Mouse (Mus musculus): ENCODE data around the gene Gm20715.
"Not testable (repeated sequence)": the region's sequence is repeated elsewhere in the genome, so short reads cannot be mapped to it uniquely, and the experiment has no call there.

Gm20715 gene

GRCm38 (mm10) chr7:6410043-6410442 lies at the start of gene Gm20715:
Gene Gm20715, plus strand, starts transcription at chr7:6410277.
- peak; percentile 50 to 61 for DNase-seq (ENCODE audit: low read depth in 1 of 2, low spot score in 2 of 2)

DNA sequence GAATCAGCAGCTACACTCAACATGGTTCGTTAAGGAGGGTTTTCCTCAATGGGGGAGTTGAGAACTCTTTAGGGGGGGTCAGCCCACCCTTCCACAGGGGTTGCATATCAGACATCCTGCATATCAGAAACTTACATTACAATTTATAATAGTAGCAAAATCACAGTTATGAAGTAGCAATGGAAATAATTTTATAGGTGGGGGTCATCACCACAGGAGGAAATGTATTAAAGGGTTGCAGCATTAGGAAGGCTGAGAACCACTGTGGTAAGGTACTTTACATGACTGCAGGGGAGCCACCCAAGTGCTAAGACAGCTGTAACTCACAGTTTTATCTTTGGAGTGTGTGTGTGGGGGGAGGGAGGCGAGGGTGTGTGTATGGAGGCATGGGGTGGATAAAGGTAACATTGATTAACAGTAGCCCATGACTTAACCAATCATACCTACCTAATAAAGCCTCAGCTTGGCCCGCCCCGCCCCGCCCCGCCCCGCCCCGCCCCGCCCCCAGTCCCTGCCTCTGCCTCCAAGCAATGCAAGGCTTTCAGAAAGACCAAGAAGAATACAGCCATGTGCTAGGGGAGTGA lies 49.5 kb upstream of the Gm20715 start:
- no peak for DNase-seq (ENCODE audit: low read depth in 1 of 2, low spot score in 2 of 2)

GRCm38 (mm10) chr7:6361756-6362155 lies 48.3 kb upstream of the Gm20715 start:
- no peak for DNase-seq (ENCODE audit: low read depth in 1 of 2, low spot score in 2 of 2)

- peak; percentile 93 to 97 for DNase-seq (ENCODE audit: low read depth in 1 of 2, low spot score in 2 of 2)
These were observed 47.6 kb upstream of the Gm20715 start for GRCm38 (mm10) chr7:6362268-6363046.

DNA sequence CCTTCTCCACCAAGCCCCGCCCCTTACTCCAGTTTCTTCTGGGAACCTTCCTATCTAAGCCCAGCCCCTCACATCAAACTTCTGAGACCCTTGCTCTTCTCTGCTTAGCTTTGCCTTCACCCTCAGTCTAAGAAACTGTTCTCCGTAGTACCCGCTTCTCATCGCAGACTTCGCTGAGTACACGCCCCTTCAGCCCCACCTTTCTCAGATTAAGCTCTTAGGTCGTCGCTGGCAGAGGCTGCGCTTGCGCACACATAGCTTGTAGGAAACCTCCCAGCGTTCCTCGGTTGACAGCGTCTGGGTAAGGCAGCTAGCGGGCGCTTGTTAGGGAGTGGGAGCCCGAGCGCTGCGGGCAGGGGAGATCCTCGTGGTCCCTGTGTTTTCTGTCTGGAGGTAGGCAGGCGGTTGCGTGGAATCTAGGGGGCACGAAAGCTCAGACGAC lies 47.0 kb upstream of the Gm20715 start, which contains the start of gene Zfp78:
Zfp78 (plus strand) TSS at position 234 of the 442 bp plus-strand sequence.
- DNase-seq (ENCODE audit: low read depth in 1 of 2, low spot score in 2 of 2): peak in 1 of 2 experiments; percentile 29

DNA sequence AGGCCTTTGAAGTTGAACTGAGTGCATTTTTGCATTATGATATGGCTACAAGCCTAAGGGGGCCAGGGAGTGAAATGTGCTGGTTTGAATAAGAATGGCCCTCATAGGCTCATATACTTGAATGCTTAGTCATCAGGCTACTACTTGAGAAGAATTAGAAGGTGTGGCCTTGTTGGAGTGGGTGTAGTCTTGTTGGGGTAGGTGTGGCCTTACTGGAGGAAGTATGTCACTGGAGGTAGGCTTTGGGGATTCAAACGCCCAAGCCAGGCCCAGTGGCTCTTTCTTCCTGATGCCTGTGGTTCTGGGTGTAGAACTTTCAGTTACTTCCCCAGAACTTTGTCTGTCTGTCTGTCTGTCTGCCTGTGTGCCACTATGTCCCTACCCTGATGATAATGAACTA lies 45.3 kb upstream of the Gm20715 start:
- DNase-seq (ENCODE audit: low read depth in 1 of 2, low spot score in 2 of 2): no peak

DNA sequence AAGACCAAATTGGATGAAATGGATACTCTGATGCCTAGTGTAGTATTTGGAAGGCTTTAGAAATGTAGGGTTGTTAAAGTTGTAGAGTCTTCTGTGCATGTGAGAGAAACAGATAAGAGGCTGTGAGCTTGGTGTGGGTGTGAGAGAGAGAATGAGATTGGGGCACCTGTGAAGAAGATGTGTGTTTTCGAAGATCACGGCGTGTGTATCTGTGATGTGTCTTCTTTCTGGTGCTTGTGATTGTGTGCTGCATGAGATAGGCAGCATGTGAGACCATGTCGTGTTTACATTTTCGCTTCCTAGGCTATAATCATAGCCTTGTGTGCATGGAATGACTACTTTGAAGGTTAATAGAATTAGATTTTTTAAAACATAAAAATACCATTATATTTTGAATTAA lies 42.9 kb upstream of the Gm20715 start:
- DNase-seq (ENCODE audit: low read depth in 1 of 2, low spot score in 2 of 2): no peak

- not testable (repeated sequence) for DNase-seq (ENCODE audit: low read depth in 1 of 2, low spot score in 2 of 2)
These were observed 41.9 kb upstream of the Gm20715 start for GRCm38 (mm10) chr7:6368146-6368545.

DNA sequence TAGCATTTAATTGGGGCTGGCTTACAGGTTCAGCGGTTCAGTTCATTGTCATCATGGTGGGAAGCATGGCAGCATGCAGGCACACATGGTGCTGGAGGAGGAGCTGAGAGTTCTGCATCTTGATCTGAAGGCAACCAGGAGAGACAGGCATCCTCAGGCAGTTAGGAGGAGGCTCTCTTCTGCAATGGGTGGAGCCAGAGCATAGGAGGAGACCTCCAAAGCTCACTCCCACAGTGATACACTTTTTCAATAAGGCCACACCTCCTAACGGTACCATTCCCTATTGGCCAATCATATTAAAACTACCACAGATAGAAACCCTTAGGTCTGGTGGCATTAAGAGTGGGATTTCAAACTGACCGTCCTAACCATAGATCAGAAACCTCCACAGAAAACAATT lies 40.6 kb upstream of the Gm20715 start:
- no peak for DNase-seq (ENCODE audit: low read depth in 1 of 2, low spot score in 2 of 2)

DNA sequence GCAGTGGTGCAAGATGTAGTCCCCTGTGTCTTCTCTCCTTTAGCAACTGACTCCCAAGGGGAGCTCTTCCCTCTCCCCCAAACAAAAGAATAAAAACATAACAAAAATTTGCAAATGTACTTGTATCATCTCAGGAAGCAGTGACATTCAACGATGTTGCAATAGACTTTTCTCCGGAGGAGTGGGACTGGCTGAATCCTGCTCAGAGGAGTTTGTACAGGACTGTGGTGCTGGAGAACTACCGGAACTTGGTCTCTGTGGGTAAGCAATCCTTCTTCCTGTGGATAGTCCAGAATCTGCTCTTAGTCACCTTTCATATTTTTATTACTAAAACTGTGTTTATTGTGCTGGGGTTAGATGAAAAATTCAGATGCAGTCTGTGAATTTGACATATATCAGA lies 37.1 kb upstream of the Gm20715 start:
- no peak for DNase-seq (ENCODE audit: low read depth in 1 of 2, low spot score in 2 of 2)

DNA sequence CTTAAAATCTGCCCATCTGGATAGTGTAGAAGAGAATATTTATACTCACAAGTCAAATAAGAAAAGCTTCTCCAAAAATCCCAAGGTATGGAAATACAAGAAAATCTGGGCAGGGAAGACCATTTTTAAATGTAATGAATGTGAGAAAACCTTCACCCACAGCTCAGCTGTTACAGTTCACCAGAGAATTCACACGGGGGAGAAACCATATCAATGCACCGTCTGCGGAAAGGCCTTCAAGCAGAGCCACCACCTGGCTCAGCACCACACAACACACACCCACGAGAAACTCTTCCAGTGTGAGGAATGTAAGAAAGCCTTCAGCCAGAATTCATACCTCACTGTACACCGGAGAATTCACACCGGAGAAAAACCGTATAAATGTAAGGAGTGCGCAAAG lies 31.6 kb upstream of the Gm20715 start:
- no peak for DNase-seq (ENCODE audit: low read depth in 1 of 2, low spot score in 2 of 2)

DNA sequence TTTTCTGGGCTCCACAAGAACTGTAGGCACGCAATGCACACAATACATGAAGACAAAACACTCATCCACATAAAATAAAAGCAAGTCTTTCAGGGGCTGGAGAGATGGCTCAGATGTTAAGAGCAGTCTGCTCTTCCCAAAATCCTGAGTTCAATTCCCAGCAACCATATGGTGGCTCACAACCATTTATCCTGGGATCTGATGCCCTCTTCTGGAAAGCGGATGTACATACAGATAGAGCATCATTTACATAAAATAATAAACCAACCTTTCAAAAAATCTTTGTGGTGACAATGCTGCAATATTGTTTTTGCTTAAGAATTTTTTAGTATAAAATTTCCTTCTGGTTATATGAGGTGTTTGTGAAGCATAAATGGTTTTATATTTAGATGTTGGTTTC lies 28.6 kb upstream of the Gm20715 start:
- no peak for DNase-seq (ENCODE audit: low read depth in 1 of 2, low spot score in 2 of 2)

DNA sequence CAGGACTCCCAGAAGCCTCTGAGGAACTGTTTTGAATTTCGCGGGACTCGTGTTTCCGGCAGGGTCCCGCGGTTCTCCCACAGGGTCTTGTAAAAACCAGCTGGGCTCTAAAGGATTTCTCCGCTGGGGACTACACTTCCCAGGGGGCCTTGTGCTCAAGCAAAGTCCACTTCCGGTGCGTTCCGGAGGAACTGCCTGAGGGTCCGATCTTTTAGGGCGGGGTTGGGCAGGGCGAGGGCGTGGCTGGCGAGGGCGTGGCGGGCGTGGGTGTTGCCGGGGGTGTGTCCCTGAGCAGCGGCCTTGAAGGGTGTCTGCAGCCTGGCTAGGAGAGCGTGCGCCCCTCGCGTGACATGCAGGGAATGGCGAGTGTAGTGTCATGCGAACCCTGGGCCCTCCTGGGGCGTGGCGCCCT lies 27.0 kb upstream of the Gm20715 start, which contains the start of gene Zfp28:
Zfp28 (plus strand) TSS at position 252 of the 412 bp plus-strand sequence.
- DNase-seq (ENCODE audit: low read depth in 1 of 2, low spot score in 2 of 2): peak; percentile 61 to 66

GRCm38 (mm10) chr7:6384011-6384410 lies 26.1 kb upstream of the Gm20715 start:
- no peak for DNase-seq (ENCODE audit: low read depth in 1 of 2, low spot score in 2 of 2)

GRCm38 (mm10) chr7:6386995-6387394 lies 23.1 kb upstream of the Gm20715 start:
- DNase-seq (ENCODE audit: low read depth in 1 of 2, low spot score in 2 of 2): no peak

DNA sequence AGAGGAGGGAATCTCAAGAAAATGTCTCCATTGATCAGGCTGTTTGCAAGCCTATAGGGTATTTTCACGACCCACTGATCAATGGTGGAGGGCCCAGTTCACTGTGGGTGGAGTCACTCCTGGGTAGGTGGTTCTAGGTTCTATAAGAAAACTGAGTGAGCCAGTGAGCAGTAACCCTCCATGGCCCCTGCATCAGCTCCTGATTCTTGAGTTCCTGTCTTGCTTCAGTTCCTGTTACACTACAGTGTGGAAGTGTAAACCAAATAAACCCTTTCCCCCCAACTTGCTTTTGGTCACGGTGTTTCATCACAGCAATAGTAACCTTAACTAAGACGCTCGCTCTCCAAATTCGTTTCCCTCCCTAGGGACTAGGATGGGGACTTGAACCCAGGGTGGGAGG lies 21.1 kb upstream of the Gm20715 start:
- no peak for DNase-seq (ENCODE audit: low read depth in 1 of 2, low spot score in 2 of 2)

DNA sequence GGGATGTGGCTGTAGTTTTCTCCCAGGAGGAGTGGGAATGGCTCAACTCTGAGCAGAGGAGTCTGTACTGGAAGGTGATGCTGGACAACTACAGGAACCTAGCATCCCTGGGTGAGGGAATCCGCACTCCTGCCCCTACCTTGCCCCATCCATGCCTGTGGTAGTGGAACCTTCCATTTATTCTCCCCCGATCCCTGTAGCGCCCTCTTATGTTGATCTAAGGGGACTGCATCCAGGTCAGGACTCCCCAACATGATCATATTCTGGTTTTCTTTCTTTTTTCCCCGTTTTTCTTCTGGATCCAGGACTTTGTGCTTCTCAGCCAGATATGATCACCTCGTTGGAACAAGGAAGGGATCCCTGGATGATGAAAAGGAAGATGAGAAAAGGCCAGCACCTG lies 20.6 kb upstream of the Gm20715 start:
- no peak for DNase-seq (ENCODE audit: low read depth in 1 of 2, low spot score in 2 of 2)

DNA sequence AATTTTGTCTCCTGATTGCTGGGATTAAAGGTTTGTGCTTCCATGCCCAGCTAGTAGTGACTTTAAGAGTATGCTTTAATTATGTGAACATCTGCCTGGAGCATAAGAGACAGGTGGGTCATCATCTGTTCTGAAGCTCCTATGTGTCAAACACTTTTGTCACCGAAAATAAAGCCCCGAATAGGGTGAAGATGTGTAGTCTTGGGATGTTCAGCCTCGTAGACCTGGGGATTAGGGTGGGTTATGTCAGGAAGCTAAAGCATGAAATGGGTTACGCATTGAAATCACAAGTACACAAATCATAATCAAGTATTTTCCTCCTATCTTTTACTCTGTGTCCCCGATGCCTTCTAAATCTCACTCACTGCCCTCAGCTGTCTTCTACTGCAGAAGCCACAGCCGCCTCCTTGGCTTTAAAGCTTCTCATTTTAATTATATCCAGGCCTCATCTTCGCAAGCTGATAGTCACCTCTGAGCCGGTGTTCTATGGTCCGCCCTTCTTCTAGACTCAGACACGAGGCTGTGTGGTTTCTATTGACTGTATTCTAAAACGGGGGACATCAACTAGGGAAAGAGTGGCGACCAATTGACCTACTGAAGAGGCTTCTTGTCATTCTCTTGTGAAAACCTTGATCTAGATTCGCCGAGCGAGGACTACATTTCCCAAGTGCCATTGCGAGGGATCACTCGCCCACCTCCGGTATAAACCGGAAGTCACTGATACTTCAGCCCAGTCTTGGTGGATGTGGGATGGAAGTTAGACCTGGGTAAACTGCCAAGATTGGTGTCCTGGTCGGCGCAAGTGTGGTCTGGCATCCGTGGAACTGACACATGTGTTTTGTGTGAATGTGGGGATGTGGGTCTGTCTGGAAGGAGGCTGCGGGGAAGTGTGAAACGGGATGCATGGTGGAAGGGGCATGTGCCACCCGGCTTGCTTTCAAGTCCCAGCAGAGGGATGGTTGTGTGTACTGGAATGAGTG lies 11.8 kb upstream of the Gm20715 start, which contains the start of gene Smim17:
Smim17 (plus strand) TSS at position 720 of the 980 bp plus-strand sequence.
- no peak for DNase-seq (ENCODE audit: low read depth in 1 of 2, low spot score in 2 of 2)

GRCm38 (mm10) chr7:6414626-6415441 lies 4.8 kb downstream of the Gm20715 start:
- DNase-seq (ENCODE audit: low read depth in 1 of 2, low spot score in 2 of 2): no peak

GRCm38 (mm10) chr7:6415442-6415787 lies 5.3 kb downstream of the Gm20715 start:
- DNase-seq (ENCODE audit: low read depth in 1 of 2, low spot score in 2 of 2): no peak

Measured in monocyte, adult 2 months (primary cell).